Mouse (Mus musculus): ENCODE results near the gene Yap1. TPM values are rescaled to one million over a fixed set of nuclear protein-coding genes. Genes with fewer than 3 reads are reported as not detected.

Gene Yap1
- polyA plus RNA-seq (2015; fragmentation: Nextera tagmentation; extraction: Ambion mirVana): 52.6 and 54.8 TPM in 2 replicates

DNA sequence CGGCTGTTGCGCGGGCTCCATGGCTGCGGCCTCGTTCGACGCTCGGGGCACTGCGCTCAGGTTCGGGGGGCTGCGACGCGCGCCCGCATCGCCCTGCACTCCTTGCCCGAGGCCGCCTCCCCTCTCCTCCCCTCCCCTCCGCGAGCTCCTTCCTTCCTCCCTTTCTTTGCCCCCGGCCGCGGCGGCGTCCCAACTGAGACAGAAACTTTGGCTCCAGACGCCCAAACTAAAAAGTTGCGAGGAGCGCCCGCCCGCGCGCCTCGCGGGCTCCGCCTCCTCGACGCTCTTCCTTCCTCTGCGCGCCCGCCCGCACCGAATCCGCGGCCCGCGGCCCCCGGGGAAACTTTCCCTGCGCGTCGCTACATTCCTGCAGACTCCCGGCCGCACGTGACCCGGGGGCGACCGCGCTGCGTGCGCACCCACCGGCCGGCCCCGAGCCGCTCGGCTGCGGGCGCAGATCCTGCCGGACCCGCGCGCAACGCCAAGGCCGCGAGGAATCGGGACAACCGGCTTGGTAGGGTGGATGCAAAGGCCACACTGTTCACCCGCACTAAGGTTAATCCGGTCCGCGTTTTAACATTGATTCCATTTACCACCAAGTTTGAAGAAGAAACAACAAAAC lies at the start of gene Yap1:
Gene Yap1 (minus strand): TSS at position 227 of the 622 bp plus-strand sequence.
- H3K36me3 ChIP-seq: peaks cover 20% of the 10 kb centered on the region
- peak within 1 kb of the TSS; percentile 84 for H3K4me3 ChIP-seq
- peaks cover 19% of the 10 kb centered on the region for H3K4me1 ChIP-seq
- peak; percentile 86 for ATAC-seq (ENCODE audit: insufficient number of reproducible peaks, insufficient read depth, low FRiP score, low TSS enrichment, low read depth)
- H3K9me3 ChIP-seq: no peaks in the 10 kb centered on the region
- under 1% methylated on average over 75 of the region's 79 CpGs for WGBS
- H3K27me3 ChIP-seq: no peaks in the 10 kb centered on the region
- H3K4me2 ChIP-seq: peak within 1 kb of the TSS; percentile 61
- H3K27ac ChIP-seq: peak within 1 kb of the TSS; percentile 100
- peak within 1 kb of the TSS; percentile 98 for H3K9ac ChIP-seq

DNA sequence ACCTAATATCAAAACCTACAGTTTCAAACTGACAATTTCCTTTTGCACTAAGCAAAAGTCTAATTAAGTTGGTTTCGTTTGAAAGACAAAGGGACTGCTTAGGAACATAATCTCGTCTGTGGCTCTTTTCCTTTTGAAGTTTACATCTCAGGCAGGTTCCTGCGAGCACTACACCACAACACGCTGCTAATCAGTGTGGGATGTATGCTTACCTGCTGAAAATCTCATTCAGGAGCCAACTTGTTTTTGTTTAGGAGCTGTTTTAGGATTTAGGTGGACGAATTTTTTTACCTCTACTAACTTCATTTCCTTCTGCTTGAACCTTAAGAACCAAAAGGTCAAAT lies 38.6 kb upstream of the Yap1 start:
- 16% methylated on average over 5 of the region's 5 CpGs for WGBS
- Histone ChIP-seq H3K9me3 (no peaks in the 10 kb centered on the region), H3K27me3 (no peaks in the 10 kb centered on the region), H3K4me2 (peak overlapping the region; percentile 66), H3K4me3 (peak overlapping the region; percentile 81), H3K27ac (peak overlapping the region; percentile 72), H3K9ac (peak overlapping the region; percentile 81), H3K36me3 (no peaks in the 10 kb centered on the region), H3K4me1 (peaks cover 4% of the 10 kb centered on the region; the same call in 1 of the 2 replicates)
- 0 out of 2 replicates have a peak, but pooled peaks have one; percentile 10 for ATAC-seq (ENCODE audit: insufficient number of reproducible peaks, insufficient read depth, low FRiP score, low TSS enrichment, low read depth)

DNA sequence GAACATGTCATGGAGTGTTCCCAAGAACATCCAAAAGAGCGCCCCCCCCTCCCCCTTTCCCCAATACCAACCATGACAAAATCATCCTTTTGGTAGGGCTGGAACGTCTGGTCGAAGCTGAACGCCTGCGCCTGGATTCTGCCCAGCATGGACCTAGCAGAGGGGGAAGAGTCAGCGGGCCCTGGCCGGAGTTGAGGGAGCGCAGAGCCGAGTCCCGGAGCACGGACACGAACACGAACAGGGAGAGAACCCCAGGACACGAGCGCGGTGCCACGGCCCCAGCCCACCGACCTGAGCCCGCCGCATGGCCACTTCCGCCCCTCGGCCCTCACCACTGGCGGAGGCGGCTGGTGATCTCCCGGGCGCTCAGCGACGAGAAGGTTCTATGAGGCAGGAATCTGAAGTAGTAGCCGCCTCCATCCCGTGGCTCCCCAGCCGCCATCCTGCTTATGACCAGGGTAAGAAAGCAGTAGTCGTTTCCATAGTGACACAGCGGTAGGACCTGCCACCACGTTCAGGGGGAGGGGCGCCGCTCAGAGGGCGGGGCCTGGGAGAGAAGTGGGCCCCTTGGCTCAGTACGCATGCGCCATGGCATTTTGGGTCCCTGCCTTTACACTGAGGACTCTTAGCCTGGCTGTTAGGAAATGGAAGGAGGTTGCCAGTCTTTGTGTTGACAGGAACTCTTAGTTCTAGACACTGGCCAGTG lies 38.1 kb upstream of the Yap1 start, which contains the start of gene Cfap300:
Gene Cfap300 (minus strand): TSS at position 486 of the 706 bp plus-strand sequence.
- peak within 1 kb of the TSS; percentile 81 for H3K9ac ChIP-seq
- no peaks in the 10 kb centered on the region for H3K9me3 ChIP-seq
- peak within 1 kb of the TSS; percentile 66 for H3K4me2 ChIP-seq
- H3K36me3 ChIP-seq: no peaks in the 10 kb centered on the region
- peak; percentile 97 for ATAC-seq (ENCODE audit: insufficient number of reproducible peaks, insufficient read depth, low FRiP score, low TSS enrichment, low read depth)
- H3K4me1 ChIP-seq: peaks cover 4% of the 10 kb centered on the region; the same call in 1 of the 2 replicates
- under 1% methylated on average over 39 of the region's 39 CpGs for WGBS
- peak within 1 kb of the TSS; percentile 72 for H3K27ac ChIP-seq
- H3K27me3 ChIP-seq: no peaks in the 10 kb centered on the region
- H3K4me3 ChIP-seq: peak within 1 kb of the TSS; percentile 81

DNA sequence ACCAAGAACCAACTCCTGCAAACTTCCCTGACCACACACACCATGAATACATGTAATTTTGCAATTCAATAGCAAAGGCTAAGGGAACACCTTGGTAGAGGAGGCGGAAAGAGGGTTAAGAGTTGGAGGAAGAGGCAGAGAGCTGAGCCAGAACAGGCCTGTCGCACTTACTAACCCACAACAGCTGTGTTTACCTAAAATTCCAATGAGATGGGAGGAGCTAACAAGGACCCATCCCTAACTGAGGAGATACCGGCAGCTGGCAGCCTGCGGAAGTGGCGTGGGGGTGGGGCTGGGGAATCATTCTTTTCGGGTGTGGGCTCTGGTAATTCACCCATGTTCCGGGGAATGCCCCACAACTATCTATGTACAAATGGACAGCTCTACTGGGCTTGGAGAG lies 31.1 kb upstream of the Yap1 start:
- Histone ChIP-seq H3K4me3 (no peak overlapping the region), H3K9me3 (no peaks in the 10 kb centered on the region), H3K4me1 (peaks cover 8% of the 10 kb centered on the region), H3K36me3 (no peaks in the 10 kb centered on the region), H3K27me3 (no peaks in the 10 kb centered on the region), H3K4me2 (peak overlapping the region; percentile 21; the same call in 1 of the 2 replicates), H3K27ac (no peak overlapping the region; the same call in 1 of the 2 replicates), H3K9ac (no peak overlapping the region)
- peak; percentile 67; the same call in 1 of the 2 replicates for ATAC-seq (ENCODE audit: insufficient number of reproducible peaks, insufficient read depth, low FRiP score, low TSS enrichment, low read depth)
- 16% methylated on average over 7 of the region's 7 CpGs for WGBS

DNA sequence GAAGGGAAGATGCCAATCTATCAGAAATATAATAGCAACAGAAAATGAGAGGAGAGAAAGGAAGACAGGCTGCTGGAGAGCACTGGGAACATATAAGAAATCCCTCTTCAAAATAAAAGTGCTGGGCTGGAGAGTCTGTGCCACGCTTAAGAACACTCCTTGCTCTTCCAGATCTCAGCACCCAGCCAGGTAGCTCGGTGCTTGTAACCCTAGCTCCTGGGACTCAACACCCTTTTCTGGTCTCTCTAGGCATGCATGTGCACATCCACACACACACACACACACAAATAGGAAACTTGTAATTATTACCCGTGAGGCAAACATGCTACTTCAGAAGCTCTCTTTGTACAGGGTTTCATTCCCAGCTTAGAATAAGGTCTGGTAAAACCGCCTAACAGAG lies 30.7 kb upstream of the Yap1 start:
- Histone ChIP-seq H3K36me3 (no peaks in the 10 kb centered on the region), H3K9me3 (no peaks in the 10 kb centered on the region), H3K4me1 (peaks cover 8% of the 10 kb centered on the region), H3K27me3 (no peaks in the 10 kb centered on the region), H3K9ac (no peak overlapping the region), H3K4me3 (no peak overlapping the region), H3K4me2 (peak overlapping the region; percentile 21; the same call in 1 of the 2 replicates), H3K27ac (no peak overlapping the region; the same call in 1 of the 2 replicates)
- no peak for ATAC-seq (ENCODE audit: insufficient number of reproducible peaks, insufficient read depth, low FRiP score, low TSS enrichment, low read depth)
- 44% methylated on average over 4 of the region's 4 CpGs for whole genome bisulfite sequencing

DNA sequence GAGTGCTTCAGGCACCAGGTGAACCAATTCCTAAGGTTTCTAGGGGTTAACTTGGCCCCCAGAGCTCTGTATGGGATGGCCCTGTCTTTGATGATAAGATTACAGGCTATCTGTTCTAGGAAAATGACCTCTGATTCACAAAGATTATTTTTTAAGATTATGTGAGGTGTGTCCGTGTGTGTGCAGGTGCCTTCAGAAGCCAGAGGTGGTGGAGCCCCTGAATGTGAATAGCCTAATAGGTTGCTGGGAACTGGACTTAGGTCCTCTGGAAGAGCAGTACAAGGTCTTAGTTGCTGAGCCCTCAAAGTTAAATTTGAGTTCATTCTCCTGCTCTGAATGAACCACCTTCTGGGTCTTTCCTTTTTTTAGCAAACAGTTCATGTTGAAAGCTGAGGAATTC lies 29.7 kb upstream of the Yap1 start:
- Histone ChIP-seq H3K36me3 (no peaks in the 10 kb centered on the region), H3K4me3 (no peak overlapping the region), H3K4me1 (peaks cover 8% of the 10 kb centered on the region), H3K27me3 (no peaks in the 10 kb centered on the region), H3K9me3 (no peaks in the 10 kb centered on the region), H3K4me2 (no peak overlapping the region), H3K27ac (no peak overlapping the region), H3K9ac (no peak overlapping the region)
- WGBS: 69% methylated on average over 1 of the region's 1 CpGs
- no peak for ATAC-seq (ENCODE audit: insufficient number of reproducible peaks, insufficient read depth, low FRiP score, low TSS enrichment, low read depth)

DNA sequence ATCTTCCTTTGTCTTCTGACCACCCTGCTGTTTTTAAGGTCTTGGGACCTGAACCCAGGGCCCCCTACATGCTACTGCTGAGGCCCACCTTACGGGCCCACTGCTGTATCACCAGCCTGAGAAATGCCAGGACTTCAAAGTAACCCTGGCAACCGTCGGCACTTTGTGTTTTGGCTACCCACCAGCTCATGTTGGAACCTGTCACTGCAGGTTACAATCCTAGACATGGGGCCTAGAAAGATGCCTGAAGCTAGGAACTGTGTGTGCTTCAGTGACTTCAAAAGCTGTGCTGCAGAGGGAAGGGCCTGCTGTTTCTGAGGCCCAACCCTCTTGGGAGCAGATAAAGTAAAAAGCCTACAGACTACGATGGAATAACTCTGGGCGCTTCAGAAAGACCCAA lies 28.5 kb upstream of the Yap1 start:
- peaks cover 8% of the 10 kb centered on the region for H3K4me1 ChIP-seq
- H3K4me3 ChIP-seq: no peak overlapping the region
- no peaks in the 10 kb centered on the region for H3K27me3 ChIP-seq
- H3K9ac ChIP-seq: no peak overlapping the region
- no peak overlapping the region for H3K4me2 ChIP-seq
- H3K27ac ChIP-seq: no peak overlapping the region
- H3K36me3 ChIP-seq: no peaks in the 10 kb centered on the region
- WGBS: 67% methylated on average over 5 of the region's 5 CpGs
- no peaks in the 10 kb centered on the region for H3K9me3 ChIP-seq
- 0 out of 2 replicates have a peak, but pooled peaks have one; percentile 48 for ATAC-seq (ENCODE audit: insufficient number of reproducible peaks, insufficient read depth, low FRiP score, low TSS enrichment, low read depth)

DNA sequence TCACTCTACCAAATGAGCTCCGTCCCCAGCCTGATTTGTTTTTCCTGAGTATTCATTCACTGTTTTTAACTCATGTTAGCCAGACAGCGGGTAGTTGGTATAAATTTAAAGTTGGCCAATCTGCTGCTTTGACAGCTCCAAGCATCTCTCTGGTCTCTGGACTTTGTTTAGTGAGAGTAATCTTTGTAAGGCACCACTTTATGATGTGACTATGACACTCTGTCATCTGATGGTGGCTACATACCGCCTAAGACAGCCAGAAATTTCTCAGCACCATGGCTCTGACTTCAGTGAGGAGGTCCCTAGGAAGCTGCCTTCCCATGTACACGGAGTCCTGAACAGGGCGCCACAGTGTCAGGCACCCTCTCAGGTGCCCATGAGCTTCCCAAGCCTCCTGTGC lies 14.2 kb upstream of the Yap1 start:
- WGBS: 84% methylated on average over 5 of the region's 5 CpGs
- no peaks in the 10 kb centered on the region for H3K36me3 ChIP-seq
- no peaks in the 10 kb centered on the region for H3K9me3 ChIP-seq
- no peak overlapping the region for H3K27ac ChIP-seq
- H3K9ac ChIP-seq: no peak overlapping the region
- no peak overlapping the region for H3K4me3 ChIP-seq
- no peak overlapping the region for H3K4me2 ChIP-seq
- no peak for ATAC-seq (ENCODE audit: insufficient number of reproducible peaks, insufficient read depth, low FRiP score, low TSS enrichment, low read depth)
- no peaks in the 10 kb centered on the region for H3K4me1 ChIP-seq
- no peaks in the 10 kb centered on the region for H3K27me3 ChIP-seq

DNA sequence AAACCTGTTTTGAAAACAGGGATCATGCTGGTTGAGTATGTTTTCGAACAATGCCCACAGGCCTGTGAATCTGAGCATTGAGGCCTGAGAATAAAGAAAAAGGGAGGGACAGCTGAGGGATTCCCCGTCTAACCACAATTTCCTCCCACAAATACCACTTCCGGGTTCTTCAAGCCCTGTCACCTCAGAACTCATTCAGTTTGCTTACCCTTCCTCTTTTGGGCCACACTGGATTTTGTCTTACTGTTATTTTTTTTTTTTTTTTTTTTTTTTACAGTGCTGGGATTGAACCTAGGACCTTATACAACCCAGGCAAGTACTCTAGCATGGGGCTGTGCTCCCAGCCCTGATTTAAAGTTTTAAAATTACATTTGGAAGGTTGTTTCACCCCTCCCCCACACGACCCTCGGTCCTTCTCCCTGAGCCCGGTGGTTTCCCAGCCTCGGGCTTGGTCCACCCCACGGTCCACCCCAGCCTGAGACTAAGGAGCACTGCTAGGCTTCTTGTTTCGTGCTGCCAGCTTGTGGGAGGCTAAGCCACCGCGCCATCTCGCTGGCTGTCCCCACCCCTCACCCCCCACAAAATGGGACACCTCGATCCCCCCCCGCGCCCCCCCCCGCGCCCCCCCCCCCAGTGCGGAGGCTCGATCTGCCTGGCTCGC lies 13.0 kb upstream of the Yap1 start:
- Histone ChIP-seq H3K4me3 (no peak overlapping the region), H3K36me3 (no peaks in the 10 kb centered on the region), H3K9me3 (no peaks in the 10 kb centered on the region), H3K27ac (no peak overlapping the region), H3K27me3 (no peaks in the 10 kb centered on the region), H3K4me2 (no peak overlapping the region), H3K4me1 (no peaks in the 10 kb centered on the region), H3K9ac (no peak overlapping the region)
- WGBS: 53% methylated on average over 12 of the region's 20 CpGs
- ATAC-seq (ENCODE audit: insufficient number of reproducible peaks, insufficient read depth, low FRiP score, low TSS enrichment, low read depth): no peak; the same call in 1 of the 2 replicates

DNA sequence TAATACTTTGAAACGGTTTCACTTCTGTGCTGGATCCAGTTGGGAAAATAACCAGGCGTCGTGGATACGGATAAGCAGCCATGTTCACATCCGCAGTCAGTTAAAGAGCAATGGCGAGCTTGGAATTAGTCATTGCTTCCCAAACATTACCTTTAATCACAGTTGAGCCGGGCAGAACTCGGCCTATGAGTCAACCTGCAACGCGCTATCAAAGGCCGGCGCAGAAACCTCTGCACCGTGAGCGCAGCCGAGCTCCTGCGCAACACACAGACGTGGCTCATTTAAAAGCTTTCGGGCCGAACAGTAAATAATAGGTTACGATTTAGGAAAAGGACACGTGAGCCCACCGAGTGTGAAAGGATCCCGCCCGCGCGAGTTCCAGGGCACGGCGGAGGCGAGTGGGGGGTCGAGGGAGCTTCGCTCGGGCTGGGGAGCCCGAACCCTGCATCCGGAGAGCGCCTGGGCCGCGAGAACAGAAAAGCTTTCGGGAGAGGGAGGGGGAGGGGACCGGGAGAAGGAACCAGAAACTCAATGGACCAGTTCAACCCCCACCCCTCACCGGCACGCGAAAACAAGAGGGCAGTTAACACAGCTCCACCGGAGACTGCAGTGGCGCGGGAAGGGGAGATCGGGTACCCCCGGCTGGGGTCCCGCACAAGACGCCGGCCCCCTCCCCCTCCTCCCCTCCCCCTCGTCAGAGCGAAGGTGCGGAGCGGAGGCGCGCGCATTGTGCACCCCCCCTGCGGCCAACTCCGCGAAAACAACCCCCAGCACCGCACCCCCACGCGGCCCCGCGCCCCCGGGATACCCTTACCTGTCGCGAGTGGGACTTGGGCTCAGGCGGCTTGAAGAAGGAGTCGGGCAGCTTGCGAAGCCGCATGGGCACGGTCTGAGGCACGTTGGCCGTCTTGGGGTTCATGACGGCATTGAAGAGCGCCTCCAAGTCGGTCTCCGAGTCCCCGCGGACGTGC lies 810 bp downstream of the Yap1 start:
- peak; percentile 73 for ATAC-seq (ENCODE audit: insufficient number of reproducible peaks, insufficient read depth, low FRiP score, low TSS enrichment, low read depth)
- WGBS: under 1% methylated on average over 74 of the region's 82 CpGs
- Histone ChIP-seq H3K9me3 (no peaks in the 10 kb centered on the region), H3K36me3 (peaks cover 29% of the 10 kb centered on the region), H3K9ac (peak overlapping the region; percentile 98), H3K4me2 (peak overlapping the region; percentile 61), H3K4me1 (peaks cover 28% of the 10 kb centered on the region), H3K27me3 (no peaks in the 10 kb centered on the region), H3K4me3 (peak overlapping the region; percentile 84), H3K27ac (peak overlapping the region; percentile 100)

DNA sequence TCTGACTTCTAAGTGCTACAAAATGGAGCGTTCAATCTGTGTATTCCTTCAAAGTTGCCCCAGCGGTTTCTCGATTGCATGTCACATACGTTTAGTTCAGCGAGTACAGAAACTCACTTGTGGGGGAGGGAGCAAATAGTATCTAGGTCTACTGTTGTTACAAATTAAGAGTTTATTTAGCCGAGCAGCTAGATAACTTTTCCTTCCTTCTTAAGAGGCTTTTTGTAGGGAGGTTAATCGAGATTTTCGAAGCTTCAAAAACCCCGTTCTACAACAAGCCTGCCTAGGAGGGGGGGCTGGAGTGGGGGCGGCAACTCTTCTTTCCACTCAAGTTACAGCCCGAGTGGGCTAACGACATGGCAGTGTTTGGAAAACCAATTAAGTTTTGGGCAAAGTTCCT lies 1.6 kb downstream of the Yap1 start:
- Histone ChIP-seq H3K4me3 (peak overlapping the region; percentile 84), H3K27ac (peak overlapping the region; percentile 100), H3K4me1 (peaks cover 31% of the 10 kb centered on the region), H3K27me3 (no peaks in the 10 kb centered on the region), H3K4me2 (peak overlapping the region; percentile 61), H3K9me3 (no peaks in the 10 kb centered on the region), H3K36me3 (peaks cover 37% of the 10 kb centered on the region), H3K9ac (peak overlapping the region; percentile 98)
- under 1% methylated on average over 12 of the region's 12 CpGs for WGBS
- ATAC-seq (ENCODE audit: insufficient number of reproducible peaks, insufficient read depth, low FRiP score, low TSS enrichment, low read depth): no peak

All from embryonic facial prominence, embryonic 13.5 days (tissue).